Mouse (Mus musculus) stomach, postnatal 0 days (tissue): ENCODE results near the gene Ugt1a1. TPM values are rescaled to one million over a fixed set of nuclear protein-coding genes. Genes with fewer than 3 reads are reported as not detected.

Experiments used
- ATAC-seq: fragments of 200-750 bp; cut with Nextera tagmentation; 2 replicates; pipeline ENCODE4 v1.8.0; 2017; ENCODE audit not compliant: low FRiP score, low TSS enrichment
- DNase-seq: peaks from one replicate; pipeline ENCODE4 v3.0.0-alpha.2; 2016; ENCODE audit warnings: low spot score
- H3K27ac ChIP-seq: fragments of 300-500 bp; sonication (generic); replicated peaks from 2 replicates; pipeline ENCODE4 v1.5.1; 2014; ENCODE audit warnings: mild to moderate bottlenecking, control low read depth
- H3K27me3 ChIP-seq: fragments of 300-500 bp; sonication (generic); 2 replicates; pipeline ENCODE4 v1.6.1; 2014; ENCODE audit warnings: low read length; ENCODE audit not compliant: control insufficient read depth, insufficient read depth
- H3K36me3 ChIP-seq: fragments of 300-500 bp; sonication (generic); 2 replicates; pipeline ENCODE4 v1.6.1; 2014; ENCODE audit warnings: low read length, mixed read lengths; ENCODE audit not compliant: control insufficient read depth, insufficient read depth
- H3K4me1 ChIP-seq: fragments of 300-500 bp; sonication (generic); replicated peaks from 2 replicates; pipeline ENCODE4 v1.6.1; 2014; ENCODE audit warnings: antibody characterized with exemption; ENCODE audit not compliant: control insufficient read depth, insufficient read depth
- H3K4me2 ChIP-seq: fragments of 300-500 bp; sonication (generic); replicated peaks from 2 replicates; pipeline ENCODE4 v1.6.1; 2014; ENCODE audit warnings: low read depth, mild to moderate bottlenecking, control low read depth, moderate library complexity
- H3K4me3 ChIP-seq: fragments of 300-500 bp; sonication (generic); 2 replicates; pipeline ENCODE4 v1.5.1; 2014; ENCODE audit warnings: low read depth, low read length, control low read depth
- H3K9ac ChIP-seq: fragments of 300-500 bp; sonication (generic); 2 replicates; pipeline ENCODE4 v1.6.1; 2014; ENCODE audit warnings: mild to moderate bottlenecking, low read length, control low read depth, mixed read lengths
- H3K9me3 ChIP-seq: fragments of 300-500 bp; sonication (generic); 2 replicates; pipeline ENCODE4 v1.6.1; 2016; ENCODE audit warnings: low read length; ENCODE audit not compliant: control insufficient read depth
- CTCF ChIP-seq: IDR thresholded peaks from 2 replicates; pipeline ENCODE4 v1.5.1; 2016; ENCODE audit warnings: antibody characterized with exemption, low read depth, mild to moderate bottlenecking, moderate library complexity
- EP300 ChIP-seq: optimal IDR thresholded peaks from 2 replicates; pipeline ENCODE3; 2016; ENCODE audit warnings: antibody characterized with exemption
- WGBS: fragments of 180-500 bp; shearing (Covaris S2); extraction: QIAGEN DNeasy Blood & Tissue Kit; methylation state at CpG from one replicate; pipeline ENCODE4 v1.1.7; 2014; 5-methylcytosine and 5-hydroxymethylcytosine counted together
- polyA plus RNA-seq: library from polyadenylated mRNA; unstranded; fragments of >200 nt; fragmentation: Nextera tagmentation; extraction: Ambion mirVana; gene quantifications from 2 replicates; pipeline ENCODE4 v1.2.1, GENCODE M21; 2015

Gene Ugt1a1
- polyA plus RNA-seq, 1 experiment from 2014 or later = 24.8 TPM

DNA sequence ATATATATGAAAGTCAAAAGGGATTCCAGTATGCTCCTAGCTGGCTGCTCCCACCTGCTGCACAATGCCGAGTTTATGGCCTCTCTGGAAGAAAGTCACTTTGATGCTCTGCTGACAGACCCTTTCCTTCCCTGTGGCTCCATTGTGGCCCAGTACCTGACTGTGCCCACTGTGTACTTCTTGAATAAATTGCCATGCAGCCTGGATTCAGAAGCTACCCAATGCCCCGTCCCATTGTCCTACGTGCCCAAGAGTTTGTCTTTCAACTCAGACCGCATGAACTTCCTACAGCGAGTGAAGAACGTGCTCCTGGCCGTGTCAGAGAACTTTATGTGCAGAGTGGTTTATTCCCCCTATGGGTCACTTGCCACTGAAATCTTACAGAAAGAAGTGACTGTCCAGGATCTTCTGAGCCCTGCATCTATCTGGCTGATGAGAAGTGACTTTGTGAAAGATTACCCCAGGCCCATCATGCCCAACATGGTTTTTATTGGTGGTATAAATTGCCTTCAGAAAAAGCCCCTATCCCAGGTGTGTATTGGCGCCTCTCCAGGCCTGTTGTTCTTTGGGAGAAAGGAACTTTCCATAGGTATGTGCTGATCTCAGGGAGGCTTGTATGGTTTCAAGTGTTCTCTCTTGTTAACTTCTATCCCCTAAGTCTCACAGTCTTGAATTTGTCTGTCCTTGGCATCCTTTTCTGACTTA lies 734 bp downstream of the Ugt1a1 start:
- H3K4me3 ChIP-seq = no peak overlapping the region
- TF ChIP-seq EP300 = no peak
- TF ChIP-seq CTCF = no peak
- H3K36me3 ChIP-seq = no peaks in the 10 kb centered on the region
- peaks cover 30% of the 10 kb centered on the region for H3K9me3 ChIP-seq
- WGBS = 58% methylated on average over 8 of the region's 8 CpGs
- no peak overlapping the region for H3K27ac ChIP-seq
- DNase-seq (no peak), ATAC-seq (0 out of 2 replicates have a peak, but pooled peaks have one; percentile 3)
- no peak overlapping the region for H3K9ac ChIP-seq
- H3K27me3 ChIP-seq = no peaks in the 10 kb centered on the region
- H3K4me1 ChIP-seq = no peaks in the 10 kb centered on the region
- H3K4me2 ChIP-seq = no peak overlapping the region

DNA sequence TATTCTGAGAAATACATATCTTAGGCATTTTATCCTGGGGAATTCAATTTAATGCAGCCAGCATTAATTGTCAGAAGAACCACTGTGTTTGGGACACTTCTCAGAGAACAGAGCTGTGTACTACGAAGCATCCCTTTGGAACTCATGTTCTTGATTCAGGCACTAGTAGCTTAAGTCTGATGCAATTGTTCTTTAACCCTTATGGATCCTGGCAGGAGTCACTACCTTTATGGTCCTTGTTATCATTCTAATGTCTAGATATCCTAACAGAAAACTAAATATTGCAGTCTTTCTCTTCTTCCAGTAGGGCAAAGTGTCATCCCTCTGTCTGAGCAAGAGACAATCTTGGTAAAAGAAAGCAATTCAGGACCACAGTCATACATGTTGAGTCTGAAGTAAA lies 1.3 kb downstream of the Ugt1a1 start:
- no peaks in the 10 kb centered on the region for H3K36me3 ChIP-seq
- DNase-seq = no peak
- ATAC-seq = no peak
- 69% methylated on average over 1 of the region's 1 CpGs for WGBS
- no peaks in the 10 kb centered on the region for H3K27me3 ChIP-seq
- no peak overlapping the region for H3K27ac ChIP-seq
- H3K9ac ChIP-seq = no peak overlapping the region
- no peaks in the 10 kb centered on the region for H3K4me1 ChIP-seq
- H3K4me2 ChIP-seq = no peak overlapping the region
- peaks cover 30% of the 10 kb centered on the region for H3K9me3 ChIP-seq
- TF ChIP-seq CTCF = no peak
- TF ChIP-seq EP300 = no peak
- H3K4me3 ChIP-seq = no peak overlapping the region

DNA sequence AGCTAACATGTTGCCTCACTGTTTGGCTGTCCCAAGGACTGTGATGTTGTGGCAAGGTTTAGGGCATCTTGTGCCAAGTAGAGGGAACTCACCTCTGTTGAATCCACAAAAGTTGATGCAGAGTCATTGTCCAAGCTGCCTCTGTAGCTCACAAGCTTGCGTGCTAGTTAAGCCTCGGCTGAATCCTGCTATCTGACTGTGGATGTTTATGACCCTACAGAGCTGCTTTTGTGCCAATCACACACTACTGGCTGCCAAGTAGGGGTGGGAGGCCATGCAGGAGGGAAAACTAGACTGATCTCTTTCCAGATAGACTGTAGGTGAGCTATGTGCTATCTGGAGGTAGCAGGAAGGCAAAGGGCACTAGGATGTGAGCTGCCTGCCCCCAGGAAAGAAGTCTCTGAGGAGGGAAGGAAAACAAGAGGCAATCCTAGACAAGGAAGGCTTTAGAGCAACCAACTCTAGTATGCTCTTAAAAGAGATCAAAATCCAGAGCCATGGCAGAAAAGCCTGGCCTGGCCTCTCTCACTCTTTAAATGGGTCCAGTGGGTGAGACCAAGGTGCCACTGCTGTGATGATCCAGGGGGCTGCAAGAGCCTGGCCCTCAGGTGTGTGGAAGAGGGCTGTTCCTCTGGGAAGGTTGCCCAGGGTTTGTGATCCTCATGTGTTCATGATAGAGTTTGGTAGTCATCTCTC lies 2.2 kb downstream of the Ugt1a1 start:
- ATAC-seq (peak; percentile 13; the same call in 1 of the 2 replicates), DNase-seq (peak; percentile 42)
- Histone ChIP-seq H3K9me3 (peaks cover 30% of the 10 kb centered on the region), H3K4me1 (no peaks in the 10 kb centered on the region), H3K27ac (no peak overlapping the region), H3K36me3 (no peaks in the 10 kb centered on the region), H3K4me3 (no peak overlapping the region), H3K27me3 (no peaks in the 10 kb centered on the region), H3K9ac (no peak overlapping the region), H3K4me2 (no peak overlapping the region)
- 78% methylated on average over 2 of the region's 2 CpGs for WGBS
- no peak for TF ChIP-seq EP300
- no peak for TF ChIP-seq CTCF

DNA sequence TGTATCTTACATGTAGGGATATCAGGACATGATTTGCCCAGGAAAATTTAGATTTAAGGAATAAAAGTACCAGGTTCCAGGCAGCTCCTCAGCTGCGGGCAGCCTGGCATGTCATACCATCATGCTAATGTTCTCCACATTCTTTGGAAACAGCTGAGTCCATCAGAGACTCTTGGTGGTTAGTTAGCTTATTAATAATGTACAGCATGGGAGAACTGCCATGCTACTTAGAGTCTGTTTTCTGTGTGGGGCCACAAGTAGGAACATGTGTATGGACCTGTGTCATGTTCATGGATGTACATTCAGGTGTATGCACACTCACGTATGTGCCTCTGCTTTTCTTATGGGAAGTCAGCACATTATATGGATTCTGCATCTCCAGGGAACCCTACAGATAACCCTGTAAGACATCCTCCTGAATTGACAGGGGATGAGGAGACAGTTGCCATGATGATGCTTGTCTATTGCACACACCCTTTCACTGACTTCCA lies 2.7 kb downstream of the Ugt1a1 start:
- Histone ChIP-seq H3K9ac (no peak overlapping the region), H3K36me3 (no peaks in the 10 kb centered on the region), H3K4me2 (no peak overlapping the region), H3K27ac (no peak overlapping the region), H3K27me3 (no peaks in the 10 kb centered on the region), H3K4me3 (no peak overlapping the region), H3K9me3 (peaks cover 30% of the 10 kb centered on the region), H3K4me1 (no peaks in the 10 kb centered on the region)
- 71% methylated on average over 2 of the region's 2 CpGs for WGBS
- DNase-seq (no peak), ATAC-seq (no peak)
- TF ChIP-seq CTCF = no peak
- TF ChIP-seq EP300 = no peak

DNA sequence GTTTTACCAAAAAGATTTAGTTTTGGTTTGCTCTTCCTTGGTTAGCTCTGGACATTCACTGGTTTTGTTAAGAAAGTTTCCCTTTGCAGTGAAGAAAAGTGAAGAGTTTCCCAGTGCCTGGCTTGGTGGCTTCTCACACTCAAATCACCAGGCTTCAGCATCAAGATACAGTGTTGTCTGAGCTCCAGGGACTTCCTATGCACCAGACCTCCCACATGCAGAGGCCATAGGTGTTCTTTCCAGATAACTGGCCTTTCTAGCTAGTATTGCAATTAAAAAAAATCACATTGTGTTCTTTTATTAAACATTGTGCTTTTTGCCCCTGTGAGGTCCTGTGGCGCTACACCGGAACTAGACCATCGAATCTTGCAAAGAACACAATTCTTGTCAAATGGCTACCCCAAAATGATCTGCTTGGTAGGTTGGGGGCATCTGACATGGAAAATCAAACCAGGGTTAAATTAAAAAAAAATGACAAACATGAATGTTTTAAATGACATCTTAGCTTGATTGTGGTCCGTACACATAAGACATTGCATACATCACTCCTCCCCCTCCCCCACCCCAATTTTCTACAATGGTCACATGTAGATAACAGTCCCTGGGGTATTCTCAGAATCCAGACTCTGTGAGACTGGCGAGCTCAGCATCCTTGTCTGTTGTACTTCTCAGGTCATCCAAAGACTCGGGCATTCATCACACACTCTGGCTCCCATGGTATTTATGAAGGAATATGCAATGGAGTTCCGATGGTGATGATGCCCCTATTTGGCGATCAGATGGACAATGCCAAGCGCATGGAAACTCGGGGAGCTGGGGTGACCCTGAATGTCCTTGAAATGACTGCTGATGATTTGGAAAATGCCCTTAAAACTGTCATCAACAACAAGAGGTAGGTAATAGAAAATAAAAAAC lies 4.0 kb downstream of the Ugt1a1 start:
- Histone ChIP-seq H3K4me1 (no peaks in the 10 kb centered on the region), H3K36me3 (no peaks in the 10 kb centered on the region), H3K9me3 (peaks cover 30% of the 10 kb centered on the region), H3K9ac (no peak overlapping the region), H3K27ac (no peak overlapping the region), H3K27me3 (no peaks in the 10 kb centered on the region), H3K4me2 (no peak overlapping the region), H3K4me3 (no peak overlapping the region)
- ATAC-seq (no peak), DNase-seq (no peak)
- TF ChIP-seq EP300 (no peak), CTCF (no peak)
- 65% methylated on average over 10 of the region's 10 CpGs for WGBS
